Mouse (Mus musculus) cerebellum, postnatal 10 days (tissue): ENCODE measurements at regions not wholly inside any gene's neighbourhood (a gene's known extent, or its start where the extent isn't known, plus 50 kb on each side); places are given as distances from the start of the nearest gene placed in this dataset.

Experiments used
- DNase-seq, 2 experiments: peaks; one replicate each; pipeline ENCODE4 v3.0.0; 2021; ENCODE audit warnings: mixed read lengths in 2 of 2

DNA sequence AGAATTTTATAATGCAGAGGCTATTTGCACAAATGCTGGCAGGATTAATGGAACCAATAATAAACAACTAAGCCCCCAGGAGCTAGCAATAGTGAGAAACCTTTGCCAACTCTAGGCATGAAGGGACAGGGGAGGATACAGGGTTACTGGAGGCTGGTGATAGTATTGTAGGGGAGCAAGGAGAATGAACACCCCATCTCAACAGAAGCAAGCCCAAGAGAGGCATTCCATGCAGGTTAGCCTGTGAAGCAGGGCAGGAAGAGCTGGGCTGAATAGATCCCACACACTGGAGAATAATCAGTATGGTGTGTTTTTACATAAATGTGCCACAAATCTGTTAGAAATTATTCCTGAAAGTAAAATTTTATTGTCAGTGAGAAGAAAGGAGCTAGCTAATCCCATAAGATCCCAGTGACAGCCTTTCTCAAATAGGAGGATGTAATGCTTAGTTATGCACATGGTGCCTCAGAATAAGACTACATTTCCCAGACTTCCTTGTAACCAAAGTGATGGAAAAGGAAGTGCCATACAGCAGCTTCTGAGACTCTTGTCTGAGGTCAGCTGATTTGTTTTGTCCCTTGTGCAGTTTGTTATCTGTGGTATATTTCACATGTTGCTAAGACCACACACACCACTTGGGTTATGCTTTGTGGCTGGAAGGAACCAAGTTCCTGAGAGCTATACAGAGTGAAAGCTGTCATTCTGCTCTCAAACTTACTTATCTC, 111.1 kb downstream of the Ccdc71l start:
- DNase-seq = no peak

DNA sequence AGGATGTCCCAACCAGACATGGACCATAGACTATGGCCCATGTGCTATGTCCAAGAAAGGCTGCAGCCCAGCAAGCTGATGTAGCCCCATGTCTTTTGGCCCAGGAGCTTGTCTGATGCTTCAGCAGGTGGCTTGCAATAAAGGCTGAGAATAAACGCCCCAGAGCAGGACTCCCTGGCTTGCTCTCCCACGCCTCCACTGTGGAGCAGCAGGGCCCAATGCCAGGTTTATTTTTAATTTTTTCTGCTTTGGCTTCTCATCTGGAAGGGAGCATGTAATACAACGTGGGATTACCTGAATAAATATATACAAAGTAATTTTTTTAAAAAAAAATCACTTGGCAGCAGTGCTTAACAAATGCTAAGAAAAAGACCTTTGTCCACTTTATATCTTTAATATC, 125.7 kb downstream of the Ccdc71l start:
- DNase-seq = no peak

GRCm38 (mm10) chr12:32508671-32509070, 130.2 kb downstream of the Ccdc71l start:
- no peak for DNase-seq

DNA sequence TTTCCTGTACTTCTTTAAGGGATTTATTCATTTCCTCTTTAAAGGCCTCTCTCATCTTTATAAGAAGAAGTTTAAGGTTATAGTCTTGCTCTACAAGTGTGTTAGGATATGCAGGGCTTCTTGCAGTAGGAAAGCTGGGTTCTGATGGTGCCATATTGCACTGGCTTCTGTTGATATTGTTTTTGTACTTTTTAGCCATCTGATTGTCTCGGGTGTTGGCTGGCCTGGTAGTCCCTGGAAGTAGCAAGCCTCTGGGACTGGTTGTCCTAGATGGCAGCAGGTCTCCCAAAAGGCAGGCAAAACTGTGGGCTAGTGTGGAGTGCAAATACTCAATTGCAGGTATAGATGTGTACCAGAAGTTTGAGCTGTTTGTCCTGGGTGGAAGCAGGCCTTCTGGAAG, 147.1 kb downstream of the Ccdc71l start:
- no peak for DNase-seq

GRCm38 (mm10) chr12:32531216-32531615, 152.7 kb downstream of the Ccdc71l start:
- DNase-seq = no peak

DNA sequence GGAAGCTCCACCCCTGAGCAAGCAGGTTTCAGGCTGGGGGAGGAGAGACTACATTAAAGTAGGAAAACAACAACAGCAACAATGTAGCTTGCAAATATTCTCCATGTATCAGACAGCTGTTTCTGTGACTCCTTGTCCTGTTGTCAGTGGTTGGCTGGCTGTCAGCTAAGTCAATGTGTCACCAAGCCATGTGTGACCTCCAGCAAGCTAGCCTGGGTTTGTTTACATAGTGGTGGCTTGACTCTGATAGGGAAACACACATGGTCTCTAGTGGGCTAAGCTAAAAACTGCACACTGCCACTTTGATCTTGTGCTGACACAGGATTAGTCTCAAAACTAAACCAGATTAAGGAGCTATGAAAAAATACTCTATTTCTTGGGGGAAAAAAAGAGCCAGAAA, 155.1 kb downstream of the Ccdc71l start:
- no peak for DNase-seq

GRCm38 (mm10) chr12:32545466-32545865, 167.0 kb downstream of the Ccdc71l start:
- DNase-seq = no peak

- DNase-seq = no peak
These were observed 167.9 kb downstream of the Ccdc71l start for GRCm38 (mm10) chr12:32546356-32546755.

GRCm38 (mm10) chr12:32553793-32554192, 175.3 kb downstream of the Ccdc71l start:
- DNase-seq = no peak

- no peak for DNase-seq
These were observed 189.3 kb downstream of the Ccdc71l start for GRCm38 (mm10) chr12:32567777-32568176.

GRCm38 (mm10) chr12:32581304-32581703, 202.8 kb downstream of the Ccdc71l start:
- DNase-seq = no peak

DNA sequence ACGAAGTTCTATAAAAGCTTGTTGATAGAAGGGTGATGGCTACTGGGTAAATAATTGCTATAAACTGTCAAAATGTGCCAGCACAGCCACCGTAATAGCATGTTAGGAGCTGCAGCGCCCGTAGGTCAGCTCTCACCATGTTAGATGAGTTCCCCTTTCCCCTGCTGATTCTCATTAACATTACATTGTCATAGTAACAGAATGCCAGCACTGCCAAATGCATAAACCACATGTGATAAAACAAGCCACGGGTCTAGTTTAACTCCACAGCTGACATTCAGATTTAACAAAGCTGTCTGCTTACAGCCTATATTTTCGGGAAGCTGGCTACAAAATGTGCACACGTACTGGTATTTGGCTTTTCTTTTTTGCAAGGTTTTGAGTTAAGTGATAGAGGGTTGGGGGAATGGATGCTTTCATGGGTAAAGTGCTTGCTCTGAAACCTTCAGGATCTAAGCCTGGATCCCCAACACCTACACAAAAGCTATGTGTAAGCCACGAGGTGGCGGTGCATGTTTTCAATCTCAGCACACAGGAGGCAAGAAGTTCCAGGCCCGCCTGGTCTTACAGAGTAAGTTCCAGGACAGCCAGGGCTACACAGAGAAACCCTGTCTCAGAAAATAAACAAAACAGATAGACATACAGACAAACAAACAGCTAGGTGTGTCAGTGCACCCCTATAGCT, 217.1 kb upstream of the Nampt start:
- no peak for DNase-seq

- no peak for DNase-seq
These were observed 214.0 kb upstream of the Nampt start for GRCm38 (mm10) chr12:32605353-32605752.

GRCm38 (mm10) chr12:32615000-32615399, 204.3 kb upstream of the Nampt start:
- DNase-seq = no peak

GRCm38 (mm10) chr12:32616086-32616485, 203.3 kb upstream of the Nampt start:
- DNase-seq = peak in 1 of 2 experiments; percentile 20

DNA sequence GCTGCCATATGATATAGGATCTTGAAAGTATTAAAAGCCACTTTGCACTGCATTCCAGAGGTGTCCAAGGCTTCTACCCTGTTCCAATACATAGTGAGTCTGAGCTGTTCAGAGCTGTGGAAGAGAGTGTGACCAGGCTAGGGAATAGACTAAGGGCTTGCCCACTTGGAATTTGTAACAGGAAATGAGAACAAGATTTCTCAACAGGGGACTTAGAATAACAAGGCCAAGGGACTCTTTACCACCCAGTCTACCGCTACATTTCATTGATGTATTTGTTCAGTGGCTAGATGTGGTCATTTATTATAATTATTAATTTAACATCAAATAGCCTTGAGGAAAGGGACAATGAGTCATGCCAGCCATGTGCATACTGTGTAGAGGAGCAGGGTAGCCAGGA, 202.3 kb upstream of the Nampt start:
- no peak for DNase-seq

- no peak for DNase-seq
These were observed 199.5 kb upstream of the Nampt start for GRCm38 (mm10) chr12:32619830-32620229.

DNA sequence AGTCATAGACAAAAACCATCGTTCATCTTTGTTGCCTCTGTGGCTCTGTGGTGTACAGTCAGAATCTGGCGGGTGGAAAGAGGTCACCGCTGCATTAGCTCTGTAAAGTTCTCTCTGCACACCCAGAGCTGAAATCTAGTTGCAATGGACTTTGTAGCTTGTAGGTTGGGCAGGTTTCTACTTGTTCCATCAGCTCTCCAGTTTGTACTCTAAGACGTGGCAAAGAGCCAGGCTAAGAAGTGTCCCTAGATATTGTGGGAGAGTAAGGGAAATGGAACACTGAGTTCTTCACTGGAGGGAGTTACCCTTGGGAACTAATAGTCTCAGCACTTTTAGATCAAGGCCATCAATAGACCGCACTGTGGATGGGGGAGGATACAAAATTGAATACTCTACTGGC, 197.6 kb upstream of the Nampt start:
- no peak for DNase-seq

GRCm38 (mm10) chr12:32628552-32628951, 190.8 kb upstream of the Nampt start:
- no peak for DNase-seq

- DNase-seq = peak; percentile 15 to 48
These were observed 186.4 kb upstream of the Nampt start for GRCm38 (mm10) chr12:32632935-32633334.

GRCm38 (mm10) chr12:32635055-32635454, 184.3 kb upstream of the Nampt start:
- no peak for DNase-seq

GRCm38 (mm10) chr12:32637400-32638100, 181.8 kb upstream of the Nampt start:
- DNase-seq = peak; percentile 53 to 83

- no peak for DNase-seq
These were observed 178.8 kb upstream of the Nampt start for GRCm38 (mm10) chr12:32640591-32640990.

- DNase-seq = no peak
These were observed 176.9 kb upstream of the Nampt start for GRCm38 (mm10) chr12:32642493-32642892.
